Mouse (Mus musculus) MEL (cell line): ENCODE measurements around the gene Arap1.

ENCODE experiments used
- BHLHE40 ChIP-seq: IDR thresholded peaks from 2 replicates; pipeline ENCODE4 v1.6.1; 2012; ENCODE audit warnings: low read depth, mild to moderate bottlenecking, inconsistent platforms, low read length, improper control_type of control experiment, borderline replicate concordance
- CHD1 ChIP-seq: IDR thresholded peaks from 2 replicates; pipeline ENCODE4 v1.6.1; 2012; ENCODE audit warnings: low read depth, mild to moderate bottlenecking, inconsistent platforms, low read length, improper control_type of control experiment
- CTCF ChIP-seq, 3 experiments: IDR thresholded peaks in 2 of 3; conservative IDR thresholded peaks in 1 of 3; 2 replicates each; pipeline ENCODE4 v1.5.1; 2011 to 2012; ENCODE audit warnings: low read length in 3 of 3, low read depth in 2 of 3, mild to moderate bottlenecking in 2 of 3, improper control_type of control experiment in 1 of 3, inconsistent platforms in 1 of 3, mixed read lengths in 1 of 3, moderate library complexity in 1 of 3; ENCODE audit not compliant: control insufficient read depth in 1 of 3, insufficient read depth in 1 of 3, poor library complexity in 1 of 3, severe bottlenecking in 1 of 3
- EP300 ChIP-seq, 2 experiments: IDR thresholded peaks; 2 replicates each; pipeline ENCODE4 v1.6.1; 2011; ENCODE audit warnings: improper control_type of control experiment in 2 of 2, low read length in 2 of 2, low read depth in 1 of 2, mild to moderate bottlenecking in 1 of 2
- MAFK ChIP-seq: IDR thresholded peaks from 2 replicates; pipeline ENCODE4 v1.6.1; 2011; ENCODE audit warnings: low read depth, mild to moderate bottlenecking, low read length, improper control_type of control experiment, borderline replicate concordance
- MAX ChIP-seq: IDR thresholded peaks from 2 replicates; pipeline ENCODE4 v1.6.1; 2011; ENCODE audit warnings: low read length, improper control_type of control experiment
- MEF2A ChIP-seq: IDR thresholded peaks from 2 replicates; pipeline ENCODE4 v1.6.1; 2014; ENCODE audit warnings: low read depth, mild to moderate bottlenecking, inconsistent platforms, low read length, improper control_type of control experiment; ENCODE audit not compliant: poor library complexity, insufficient replicate concordance, severe bottlenecking; ENCODE audit errors: extremely low read depth
- NRF1 ChIP-seq: IDR thresholded peaks from 2 replicates; pipeline ENCODE4 v1.6.1; 2014; ENCODE audit warnings: low read depth, mild to moderate bottlenecking, inconsistent platforms, low read length, improper control_type of control experiment, moderate library complexity; ENCODE audit not compliant: poor library complexity, insufficient read depth, severe bottlenecking
- POLR2AphosphoS5 ChIP-seq: IDR thresholded peaks from 2 replicates; pipeline ENCODE4 v1.6.1; 2012; ENCODE audit warnings: low read depth, borderline replicate concordance, mild to moderate bottlenecking, inconsistent platforms, low read length, moderate library complexity, mixed read lengths
- TAL1 ChIP-seq: IDR thresholded peaks from 2 replicates; pipeline ENCODE4 v1.6.1; 2012; ENCODE audit warnings: mild to moderate bottlenecking, inconsistent platforms, low read length, moderate library complexity, mixed read lengths
- UBTF ChIP-seq: IDR thresholded peaks from 2 replicates; pipeline ENCODE4 v1.6.1; 2012; ENCODE audit warnings: low read depth, mild to moderate bottlenecking, inconsistent platforms, low read length, improper control_type of control experiment, moderate library complexity, borderline replicate concordance; ENCODE audit not compliant: insufficient read depth
- ZC3H11A ChIP-seq: IDR thresholded peaks from 2 replicates; pipeline ENCODE4 v1.6.1; 2012; ENCODE audit warnings: low read depth, mild to moderate bottlenecking, inconsistent platforms, low read length, improper control_type of control experiment

DNA sequence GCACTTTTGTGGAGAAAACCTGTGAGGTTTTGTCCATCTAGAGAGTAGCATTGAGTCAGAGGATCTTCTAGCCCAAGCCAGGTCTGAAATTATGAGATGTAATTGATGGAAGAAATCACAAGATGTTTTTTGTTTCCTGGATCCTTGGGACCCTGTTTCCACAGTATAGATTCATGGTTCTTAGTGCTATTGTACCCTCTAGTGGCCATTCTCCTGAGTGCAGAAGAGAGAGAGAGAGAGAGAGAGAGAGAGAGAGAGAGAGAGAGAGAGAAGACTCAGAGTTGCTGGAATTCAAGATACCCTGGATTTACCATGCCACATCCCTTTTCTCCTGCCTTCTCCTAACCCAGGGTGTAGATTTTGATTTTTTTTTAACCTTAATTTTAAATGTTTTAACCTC, 26.3 kb downstream of the Arap1 start:
- TF ChIP-seq MEF2A (no peak), MAFK (no peak), CTCF (IDR thresholded peaks at IDR 0.05 in 2 of 3, conservative IDR thresholded peaks at IDR 0.05 in 1 of 3; ENCODE audit: control insufficient read depth in 1 of 3, insufficient read depth in 1 of 3, low read depth in 2 of 3, low read length in 3 of 3, poor library complexity in 1 of 3, severe bottlenecking in 1 of 3) (peak; percentile 4 to 65 (median 21); a peak in 3 of 6 replicates), POLR2AphosphoS5 (no peak), EP300 (IDR thresholded peaks at IDR 0.05; ENCODE audit: low read depth in 1 of 2, low read length in 2 of 2) (no peak), MAX (no peak), CHD1 (no peak), NRF1 (no peak), TAL1 (no peak), UBTF (no peak), BHLHE40 (no peak), ZC3H11A (peak; percentile 38)
